33 mouse cellular contexts compared by ENCODE assay signal in genomic region chr2:147023067-147023466, GRCm38 (mm10).
"Had no signal": no experiment of that assay in that cellular context is flagged by ENCODE, and none has a peak within 500 bp of the region (broad histone marks: within the 10 kb centered on the region; RNA-seq: fewer than 3 reads in every experiment).

No protein-coding gene starts in this region.

- H3K4me1 ChIP-seq: heart, embryonic 10.5 days; heart, embryonic 12.5 days; heart, embryonic 13.5 days; hindbrain, embryonic 10.5 days; hindbrain, embryonic 12.5 days; hindbrain, embryonic 13.5 days; hindbrain, embryonic 15.5 days; intestine, embryonic 15.5 days; kidney, embryonic 15.5 days had no signal

- H3K9me3 ChIP-seq: heart, embryonic 10.5 days; heart, embryonic 12.5 days; heart, embryonic 13.5 days; heart, embryonic 15.5 days; hindbrain, embryonic 10.5 days; hindbrain, embryonic 12.5 days; hindbrain, embryonic 13.5 days; hindbrain, embryonic 15.5 days; intestine, embryonic 15.5 days; kidney, embryonic 15.5 days had no signal

- DNase-seq: heart, postnatal 10 days; heart, postnatal 36 days; heart, postnatal 4 days; kidney, adult 11 months; kidney, adult 18-20 months; kidney, adult 2 months; kidney, adult 8-10 months; kidney, adult 9 months; kidney, postnatal 10 days; kidney, postnatal 14 days; kidney, postnatal 25 days; kidney, postnatal 36 days; kidney, postnatal 4 days; layer of hippocampus, adult 9-11 months; layer of hippocampus, postnatal 36 days had no signal

- ATAC-seq: hindbrain, embryonic 16.5 days; hindbrain, postnatal 0 days; intestine, embryonic 15.5 days; intestine, embryonic 16.5 days; intestine, postnatal 0 days had no signal

- H3K27me3 ChIP-seq: heart, embryonic 12.5 days; heart, embryonic 13.5 days; heart, embryonic 15.5 days; hindbrain, embryonic 12.5 days; hindbrain, embryonic 13.5 days; hindbrain, embryonic 15.5 days; intestine, embryonic 15.5 days; kidney, embryonic 15.5 days had no signal

- H3K36me3 ChIP-seq: intestine, embryonic 15.5 days had no signal

- H3K27ac ChIP-seq: heart, embryonic 10.5 days; heart, embryonic 13.5 days; heart, embryonic 15.5 days; hindbrain, embryonic 10.5 days; hindbrain, embryonic 12.5 days; hindbrain, embryonic 13.5 days; hindbrain, embryonic 15.5 days; hindbrain, postnatal 0 days; intestine, embryonic 15.5 days; kidney, embryonic 15.5 days; kidney, postnatal 0 days; layer of hippocampus, adult 2 months; left cerebral cortex, adult 2 months had no signal

- H3K9ac ChIP-seq: heart, embryonic 12.5 days; heart, embryonic 13.5 days; heart, embryonic 15.5 days; hindbrain, embryonic 12.5 days; hindbrain, embryonic 13.5 days; hindbrain, embryonic 15.5 days; intestine, embryonic 15.5 days; kidney, embryonic 15.5 days had no signal

- H3K4me3 ChIP-seq: heart, embryonic 10.5 days; heart, embryonic 12.5 days; heart, embryonic 13.5 days; heart, embryonic 15.5 days; hindbrain, embryonic 10.5 days; hindbrain, embryonic 12.5 days; hindbrain, embryonic 13.5 days; hindbrain, embryonic 15.5 days; intestine, embryonic 15.5 days; kidney, embryonic 15.5 days; layer of hippocampus, adult 2 months; left cerebral cortex, adult 2 months had no signal

- H3K4me2 ChIP-seq: heart, embryonic 11.5 days; heart, embryonic 12.5 days; heart, embryonic 13.5 days; heart, embryonic 15.5 days; hindbrain, embryonic 12.5 days; hindbrain, embryonic 13.5 days; hindbrain, embryonic 15.5 days; intestine, embryonic 15.5 days; kidney, embryonic 15.5 days had no signal
